Mouse (Mus musculus) retina, postnatal 7 days (tissue): ENCODE measurements around the gene Sp1.

Source experiments
- DNase-seq: peaks from one replicate; pipeline ENCODE4 v3.0.0-alpha.2; 2012; ENCODE audit warnings: low read depth, low spot score

Sp1 gene

DNA sequence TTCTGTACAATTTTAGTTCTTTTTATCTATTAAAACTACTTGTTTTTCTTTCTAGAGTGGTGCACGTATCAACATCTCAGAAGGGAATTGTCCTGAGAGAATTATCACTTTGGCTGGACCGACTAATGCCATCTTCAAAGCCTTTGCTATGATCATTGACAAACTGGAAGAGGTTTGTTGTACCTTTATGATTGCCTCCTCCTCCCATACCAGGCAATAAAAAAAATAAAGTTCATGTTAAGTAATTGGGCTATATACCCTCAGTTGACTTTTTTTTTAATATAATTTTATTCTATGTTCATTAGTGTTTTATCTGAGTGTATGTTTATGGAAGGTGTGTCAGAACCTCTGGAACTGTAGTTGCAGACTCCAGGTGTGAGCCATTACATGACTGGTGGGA, 68.6 kb downstream of the Sp1 start:
- DNase-seq: no peak

GRCm38 (mm10) chr15:102483136-102483535, 77.2 kb downstream of the Sp1 start:
- peak; percentile 33 for DNase-seq

DNA sequence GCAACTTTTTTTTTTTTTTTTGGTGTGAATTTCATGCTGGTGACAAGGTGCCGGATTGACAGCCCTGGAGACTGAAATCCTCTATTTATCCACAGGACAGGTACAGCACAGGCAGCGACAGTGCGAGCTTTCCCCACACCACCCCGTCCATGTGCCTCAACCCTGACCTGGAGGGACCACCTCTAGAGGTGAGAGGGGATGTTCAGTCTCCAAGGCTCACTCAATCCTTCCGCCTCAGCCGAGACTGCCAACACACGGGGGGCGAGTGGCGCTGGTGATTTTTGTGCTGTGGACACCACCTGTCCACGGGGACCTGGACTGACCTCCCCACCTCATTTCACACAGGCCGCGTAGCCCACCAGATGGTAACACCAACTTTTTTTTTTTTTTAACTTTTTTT, 79.9 kb downstream of the Sp1 start:
- no peak for DNase-seq
